Mouse (Mus musculus) myocyte (in vitro differentiated cells): ENCODE data around the gene Ptpn6. TPM values are rescaled to one million over a fixed set of nuclear protein-coding genes. Genes with fewer than 3 reads are reported as not detected.

ENCODE experiments used
- H3K27me3 ChIP-seq: one replicate; pipeline ENCODE4 v1.6.1; 2011; ENCODE audit not compliant: control insufficient read depth, insufficient read depth, insufficient read length
- H3K36me3 ChIP-seq: one replicate; pipeline ENCODE4 v1.6.1; 2011; ENCODE audit not compliant: control insufficient read depth, insufficient read depth
- H3K4me2 ChIP-seq: one replicate; pipeline ENCODE4 v1.6.1; 2011; ENCODE audit warnings: low read depth, control low read depth
- H3K4me3 ChIP-seq: one replicate; pipeline ENCODE4 v1.5.1; 2011; ENCODE audit warnings: mild to moderate bottlenecking, control low read depth, moderate library complexity
- H3K79me2 ChIP-seq: one replicate; pipeline ENCODE4 v1.6.1; 2011; ENCODE audit not compliant: control insufficient read depth, insufficient read depth
- H3ac ChIP-seq: one replicate; pipeline ENCODE4 v1.6.1; 2011; ENCODE audit not compliant: control insufficient read depth, insufficient read length
- CEBPB ChIP-seq: IDR thresholded peaks from 2 replicates; pipeline ENCODE4 v1.6.1; 2011; ENCODE audit warnings: mild to moderate bottlenecking, moderate library complexity; ENCODE audit not compliant: poor library complexity, insufficient read depth, severe bottlenecking
- E2F4 ChIP-seq: IDR thresholded peaks from one replicate; pipeline ENCODE4 v1.6.1; 2011; ENCODE audit warnings: mild to moderate bottlenecking, control low read depth, moderate library complexity; ENCODE audit not compliant: insufficient read depth
- MAX ChIP-seq: IDR thresholded peaks from one replicate; pipeline ENCODE4 v1.6.1; 2011; ENCODE audit warnings: low read depth, mild to moderate bottlenecking, control low read depth
- MYOD1 ChIP-seq, 3 experiments: IDR thresholded peaks; one replicate each; pipeline ENCODE4 v1.6.1; 2011; ENCODE audit warnings: control low read depth in 2 of 3, low read depth in 2 of 3, mild to moderate bottlenecking in 2 of 3, moderate library complexity in 1 of 3; ENCODE audit not compliant: insufficient read length in 2 of 3, control insufficient read depth in 1 of 3
- MYOG ChIP-seq, 3 experiments: IDR thresholded peaks; one replicate each; pipeline ENCODE4 v1.6.1; 2011; ENCODE audit warnings: control low read depth in 2 of 3, low read depth in 2 of 3, mild to moderate bottlenecking in 2 of 3; ENCODE audit not compliant: insufficient read length in 2 of 3, control insufficient read depth in 1 of 3, insufficient read depth in 1 of 3
- POLR2A ChIP-seq: IDR thresholded peaks from one replicate; pipeline ENCODE4 v1.6.1; 2011; ENCODE audit warnings: low read depth, mild to moderate bottlenecking, control low read depth, moderate library complexity; ENCODE audit not compliant: insufficient read length
- POLR2AphosphoS2 ChIP-seq: IDR thresholded peaks from one replicate; pipeline ENCODE4 v1.6.1; 2011; ENCODE audit warnings: low read depth, control low read depth; ENCODE audit not compliant: insufficient read length
- REST ChIP-seq: IDR thresholded peaks from one replicate; pipeline ENCODE4 v1.6.1; 2011; ENCODE audit warnings: mild to moderate bottlenecking, control low read depth, moderate library complexity; ENCODE audit not compliant: insufficient read depth, insufficient read length
- SRF ChIP-seq: IDR thresholded peaks from one replicate; pipeline ENCODE4 v1.6.1; 2011; ENCODE audit warnings: low read depth; ENCODE audit not compliant: control insufficient read depth, insufficient read length
- TCF12 ChIP-seq: IDR thresholded peaks from one replicate; pipeline ENCODE4 v1.6.1; 2011; ENCODE audit warnings: mild to moderate bottlenecking, control low read depth; ENCODE audit not compliant: poor library complexity, insufficient read depth, severe bottlenecking
- TCF3 ChIP-seq: IDR thresholded peaks from one replicate; pipeline ENCODE4 v1.6.1; 2011; ENCODE audit warnings: low read depth, control low read depth; ENCODE audit not compliant: insufficient read length
- USF1 ChIP-seq: IDR thresholded peaks from one replicate; pipeline ENCODE4 v1.6.1; 2011; ENCODE audit warnings: low read depth, mild to moderate bottlenecking, control low read depth, moderate library complexity
- polyA plus RNA-seq: library from polyadenylated mRNA; unstranded; fragments of >200 nt; fragmentation: generic; extraction: Trizol; gene quantifications from one replicate; pipeline ENCODE4 v1.2.1, GENCODE M21; 2012; ENCODE audit warnings: missing spikeins

The Ptpn6 gene
- polyA plus RNA-seq, 1 experiment, result 3.1 TPM

GRCm38 (mm10) chr6:124765951-124766350 lies 27.4 kb upstream of the Ptpn6 start:
- H3K4me3 ChIP-seq, result no peak overlapping the region
- H3K4me2 ChIP-seq, result no peak overlapping the region
- no peaks in the 10 kb centered on the region for H3K79me2 ChIP-seq
- no peak overlapping the region for H3ac ChIP-seq
- H3K27me3 ChIP-seq, result no peaks in the 10 kb centered on the region
- no peaks in the 10 kb centered on the region for H3K36me3 ChIP-seq
- TF ChIP-seq SRF (no peak), USF1 (no peak), REST (no peak), MAX (no peak), POLR2AphosphoS2 (no peak), POLR2A (no peak), E2F4 (no peak), TCF3 (no peak), TCF12 (no peak), MYOG (IDR thresholded peaks at IDR 0.05; ENCODE audit: control insufficient read depth in 1 of 3, insufficient read depth in 1 of 3, insufficient read length in 2 of 3, low read depth in 2 of 3) (no peak), MYOD1 (IDR thresholded peaks at IDR 0.05; ENCODE audit: control insufficient read depth in 1 of 3, insufficient read length in 2 of 3, low read depth in 2 of 3) (no peak), CEBPB (no peak)

GRCm38 (mm10) chr6:124759259-124759658 lies 20.7 kb upstream of the Ptpn6 start:
- TF ChIP-seq POLR2A (peak; percentile 34), MYOG (IDR thresholded peaks at IDR 0.05; ENCODE audit: control insufficient read depth in 1 of 3, insufficient read depth in 1 of 3, insufficient read length in 2 of 3, low read depth in 2 of 3) (no peak), USF1 (no peak), POLR2AphosphoS2 (peak; percentile 95), TCF3 (no peak), E2F4 (no peak), MYOD1 (IDR thresholded peaks at IDR 0.05; ENCODE audit: control insufficient read depth in 1 of 3, insufficient read length in 2 of 3, low read depth in 2 of 3) (no peak), TCF12 (no peak), CEBPB (no peak), REST (no peak), MAX (no peak)
- Histone ChIP-seq H3K79me2 (peaks cover 17% of the 10 kb centered on the region), H3K4me3 (no peak overlapping the region)

GRCm38 (mm10) chr6:124758849-124759232 lies 20.3 kb upstream of the Ptpn6 start:
- peak overlapping the region; percentile 36 for H3K4me3 ChIP-seq
- H3ac ChIP-seq, result no peak overlapping the region
- H3K36me3 ChIP-seq, result no peaks in the 10 kb centered on the region
- no peaks in the 10 kb centered on the region for H3K27me3 ChIP-seq
- H3K79me2 ChIP-seq, result peaks cover 21% of the 10 kb centered on the region
- H3K4me2 ChIP-seq, result peak overlapping the region; percentile 87
- TF ChIP-seq SRF (no peak), POLR2AphosphoS2 (peak; percentile 44)

More at GRCm38 (mm10) chr6:124759259-124759658, 20.7 kb upstream of the Ptpn6 start:
- Histone ChIP-seq H3K4me2 (peak overlapping the region; percentile 87), H3K36me3 (no peaks in the 10 kb centered on the region), H3K27me3 (no peaks in the 10 kb centered on the region), H3ac (no peak overlapping the region)

- Histone ChIP-seq H3K27me3 (no peaks in the 10 kb centered on the region), H3ac (no peak overlapping the region), H3K36me3 (no peaks in the 10 kb centered on the region), H3K4me3 (peak overlapping the region; percentile 36), H3K79me2 (peaks cover 28% of the 10 kb centered on the region), H3K4me2 (peak overlapping the region; percentile 87)
- TF ChIP-seq TCF12, result no peak
- no peak for TF ChIP-seq TCF3
- TF ChIP-seq REST, result no peak
- no peak for TF ChIP-seq MAX
- TF ChIP-seq CEBPB, result no peak
- TF ChIP-seq POLR2A, result peak; percentile 69
- peak; percentile 79 for TF ChIP-seq POLR2AphosphoS2
- no peak for TF ChIP-seq E2F4
- no peak for TF ChIP-seq SRF
- TF ChIP-seq MYOG (IDR thresholded peaks at IDR 0.05; ENCODE audit: control insufficient read depth in 1 of 3, insufficient read depth in 1 of 3, insufficient read length in 2 of 3, low read depth in 2 of 3), result no peak
- TF ChIP-seq MYOD1 (IDR thresholded peaks at IDR 0.05; ENCODE audit: control insufficient read depth in 1 of 3, insufficient read length in 2 of 3, low read depth in 2 of 3), result no peak
Measured at GRCm38 (mm10) chr6:124757909-124758848, 19.7 kb upstream of the Ptpn6 start.
